Mouse (Mus musculus) CD8-positive naive resting alpha-beta T cell, adult 2 months (primary cell): ENCODE results near the gene Adamtsl3.

Experiments
- DNase-seq, 2 experiments: peaks; one replicate each; pipeline ENCODE4 v3.0.0; 2022; ENCODE audit warnings: low read depth in 2 of 2, low spot score in 2 of 2

Adamtsl3 gene

GRCm38 (mm10) chr7:82360186-82360585 lies 24.7 kb downstream of the Adamtsl3 start:
- DNase-seq = no peak

GRCm38 (mm10) chr7:82361127-82361526 lies 25.6 kb downstream of the Adamtsl3 start:
- no peak for DNase-seq

GRCm38 (mm10) chr7:82364567-82364966 lies 29.1 kb downstream of the Adamtsl3 start:
- DNase-seq = no peak

GRCm38 (mm10) chr7:82366056-82366455 lies 30.6 kb downstream of the Adamtsl3 start:
- no peak for DNase-seq

GRCm38 (mm10) chr7:82366471-82366870 lies 31.0 kb downstream of the Adamtsl3 start:
- no peak for DNase-seq

GRCm38 (mm10) chr7:82368047-82368446 lies 32.6 kb downstream of the Adamtsl3 start:
- DNase-seq = no peak

- DNase-seq = no peak
Observed at GRCm38 (mm10) chr7:82370132-82370531, 34.6 kb downstream of the Adamtsl3 start.

GRCm38 (mm10) chr7:82371411-82371810 lies 35.9 kb downstream of the Adamtsl3 start:
- DNase-seq = no peak

- no peak for DNase-seq
Observed at GRCm38 (mm10) chr7:82378311-82378710, 42.8 kb downstream of the Adamtsl3 start.

- no peak for DNase-seq
Observed at GRCm38 (mm10) chr7:82379765-82380164, 44.3 kb downstream of the Adamtsl3 start.

- DNase-seq = no peak
Observed at GRCm38 (mm10) chr7:82382843-82383535, 47.5 kb downstream of the Adamtsl3 start.

GRCm38 (mm10) chr7:82383536-82383848 lies 48.0 kb downstream of the Adamtsl3 start:
- DNase-seq = no peak

GRCm38 (mm10) chr7:82387121-82387520 lies 51.6 kb downstream of the Adamtsl3 start:
- DNase-seq = no peak

- DNase-seq = no peak
Observed at GRCm38 (mm10) chr7:82394435-82395186, 59.1 kb downstream of the Adamtsl3 start.

GRCm38 (mm10) chr7:82395239-82395638 lies 59.7 kb downstream of the Adamtsl3 start:
- DNase-seq = no peak

GRCm38 (mm10) chr7:82395751-82396512 lies 60.4 kb downstream of the Adamtsl3 start:
- no peak for DNase-seq

- DNase-seq = no peak
Observed at GRCm38 (mm10) chr7:82396869-82397268, 61.4 kb downstream of the Adamtsl3 start.

GRCm38 (mm10) chr7:82397632-82398031 lies 62.1 kb downstream of the Adamtsl3 start:
- DNase-seq = no peak

- no peak for DNase-seq
Observed at GRCm38 (mm10) chr7:82405466-82406045, 70.1 kb downstream of the Adamtsl3 start.

GRCm38 (mm10) chr7:82410966-82411365 lies 75.5 kb downstream of the Adamtsl3 start:
- no peak for DNase-seq

GRCm38 (mm10) chr7:82416653-82417052 lies 81.2 kb downstream of the Adamtsl3 start:
- no peak for DNase-seq

GRCm38 (mm10) chr7:82417053-82417452 lies 81.6 kb downstream of the Adamtsl3 start:
- no peak for DNase-seq
